Mouse (Mus musculus) liver, postnatal 0 days (tissue): Measurements from ENCODE around the gene Srgap1.

Experiments
- CTCF ChIP-seq: sonication (generic); IDR thresholded peaks from 2 replicates; pipeline ENCODE4 v1.5.1; 2016; ENCODE audit warnings: antibody characterized with exemption, low read depth
- EP300 ChIP-seq: IDR thresholded peaks from 2 replicates; pipeline ENCODE4 v1.6.1; 2016; ENCODE audit warnings: antibody characterized with exemption, low read depth, mild to moderate bottlenecking

- TF ChIP-seq EP300 (no peak), CTCF (no peak)
These were observed 174.0 kb downstream of the Srgap1 start for GRCm38 (mm10) chr10:121873063-121873489.
